Mouse (Mus musculus) c-Kit-positive CD71-negative TER-119-negative erythroid progenitor cells, embryonic 14.5 days (primary cell): Measurements from ENCODE around the gene Nrcam.

Experiments
- DNase-seq: peaks from one replicate; pipeline ENCODE4 v3.0.0-alpha.2; 2013; ENCODE audit warnings: low read depth

Gene Nrcam

GRCm38 (mm10) chr12:44617001-44617421, 288.3 kb downstream of the Nrcam start:
- DNase-seq: no peak

GRCm38 (mm10) chr12:44617488-44617887, 288.8 kb downstream of the Nrcam start:
- no peak for DNase-seq

- DNase-seq: no peak
Measured at GRCm38 (mm10) chr12:44639341-44639921, 310.7 kb downstream of the Nrcam start.

GRCm38 (mm10) chr12:44640579-44640978, 311.9 kb downstream of the Nrcam start:
- DNase-seq: no peak
